Mouse (Mus musculus) ES-E14 (cell line): ENCODE results near the gene Cx3cr1. TPM values are rescaled to one million over a fixed set of nuclear protein-coding genes. Genes with fewer than 3 reads are reported as not detected.

ENCODE experiments used
- DNase-seq: peaks from one replicate; pipeline ENCODE4 v3.0.0-alpha.2; 2013; ENCODE audit warnings: low read depth, low spot score
- H3K27ac ChIP-seq: 2 replicates; pipeline ENCODE4 v1.5.1; 2012; ENCODE audit warnings: low read depth, mild to moderate bottlenecking, low read length, moderate library complexity, mixed read lengths; ENCODE audit not compliant: poor library complexity, insufficient read depth, severe bottlenecking
- H3K36me3 ChIP-seq: 2 replicates; pipeline ENCODE4 v1.6.1; 2012; ENCODE audit warnings: mild to moderate bottlenecking, low read length, moderate library complexity, mixed read lengths; ENCODE audit not compliant: control insufficient read depth, poor library complexity, insufficient read depth, severe bottlenecking
- H3K4me1 ChIP-seq, 2 experiments: fragments of 150-350 bp in 1 of 2; sonication (generic) in 1 of 2; 2 replicates each; pipeline ENCODE4 v1.6.1; 2012; ENCODE audit warnings: low read length in 2 of 2, mild to moderate bottlenecking in 1 of 2, mixed read lengths in 1 of 2; ENCODE audit not compliant: control insufficient read depth in 2 of 2, insufficient read depth in 2 of 2, poor library complexity in 1 of 2
- H3K4me3 ChIP-seq, 2 experiments: fragments of 150-350 bp in 1 of 2; sonication (generic) in 1 of 2; 2 replicates each; pipeline ENCODE4 v1.5.1; 2012; ENCODE audit warnings: low read length in 2 of 2, low read depth in 1 of 2, mild to moderate bottlenecking in 1 of 2, mixed read lengths in 1 of 2; ENCODE audit not compliant: insufficient read depth in 1 of 2, poor library complexity in 1 of 2, severe bottlenecking in 1 of 2
- H3K9ac ChIP-seq: 2 replicates; pipeline ENCODE4 v1.6.1; 2012; ENCODE audit warnings: low read depth, mild to moderate bottlenecking, low read length, mixed read lengths; ENCODE audit not compliant: poor library complexity, insufficient read depth, severe bottlenecking
- H3K9me3 ChIP-seq: fragments of 150-350 bp; sonication (generic); 2 replicates; pipeline ENCODE4 v1.6.1; 2012; ENCODE audit warnings: low read depth, mild to moderate bottlenecking, low read length; ENCODE audit not compliant: control insufficient read depth, insufficient read depth
- CHD2 ChIP-seq: IDR thresholded peaks from 2 replicates; pipeline ENCODE4 v1.6.1; 2014; ENCODE audit warnings: mild to moderate bottlenecking, low read depth, low read length, inconsistent platforms
- HCFC1 ChIP-seq: IDR thresholded peaks from 2 replicates; pipeline ENCODE4 v1.6.1; 2012; ENCODE audit warnings: low read length, inconsistent platforms, borderline replicate concordance; ENCODE audit not compliant: insufficient read depth
- MAFK ChIP-seq: IDR thresholded peaks from 2 replicates; pipeline ENCODE4 v1.6.1; 2014; ENCODE audit warnings: mild to moderate bottlenecking, low read depth, low read length, inconsistent platforms; ENCODE audit not compliant: insufficient read depth
- ZC3H11A ChIP-seq: IDR thresholded peaks from 2 replicates; pipeline ENCODE4 v1.6.1; 2012; ENCODE audit warnings: low read depth, mild to moderate bottlenecking, inconsistent platforms, low read length, borderline replicate concordance
- ZNF384 ChIP-seq: IDR thresholded peaks from 2 replicates; pipeline ENCODE4 v1.6.1; 2012; ENCODE audit warnings: low read depth, low read length, inconsistent platforms
- in situ Hi-C, 2 experiments: fragments of 600-800 bp; cut with MboI; formaldehyde crosslinking; loops; one replicate each; pipeline ENCODE4 v1.15.1; 2025; ENCODE audit warnings: low sequenced_read_pairs in 2 of 2, inconsistent platforms in 1 of 2; ENCODE audit not compliant: unreplicated experiment in 2 of 2
- total RNA-seq: library from RNA; depleted of rRNA; stranded (reverse); fragments of 300-350 nt; gene quantifications from 2 replicates; pipeline ENCODE4 v1.2.3, GENCODE M21; 2012; rRNA removed

Cx3cr1 gene
- total RNA-seq = 0.09 TPM in 1 of 2 replicates, not detected in the other

GRCm38 (mm10) chr9:120069779-120070178 lies at the start of gene Cx3cr1:
Gene Cx3cr1 (minus strand): TSS chr9:120069879.
- TF ChIP-seq ZNF384 = no peak
- TF ChIP-seq MAFK = no peak
- TF ChIP-seq ZC3H11A = no peak
- no peak for TF ChIP-seq HCFC1
- Histone ChIP-seq H3K27ac (no peak within 1 kb of the TSS), H3K4me3 (no peak within 1 kb of the TSS), H3K36me3 (no peaks in the 10 kb centered on the region), H3K9me3 (no peaks in the 10 kb centered on the region), H3K9ac (no peak within 1 kb of the TSS), H3K4me1 (0 out of 4 replicates have a peak, but pooled peaks cover 0 to 3% of the 10 kb centered on the region in 2 experiments)
- in situ Hi-C loops = no loop called here
- DNase-seq = no peak

GRCm38 (mm10) chr9:120118212-120118611 lies 48.5 kb upstream of the Cx3cr1 start:
- H3K27ac ChIP-seq = no peak overlapping the region; the same call in 1 of the 2 replicates
- H3K36me3 ChIP-seq = peaks cover 29% of the 10 kb centered on the region
- H3K9me3 ChIP-seq = no peaks in the 10 kb centered on the region
- in situ Hi-C loops = no loop called here
- H3K9ac ChIP-seq = no peak overlapping the region
- TF ChIP-seq ZC3H11A (no peak), ZNF384 (no peak), CHD2 (no peak), MAFK (no peak), HCFC1 (no peak)
- H3K4me3 ChIP-seq = no peak overlapping the region
- H3K4me1 ChIP-seq = peaks cover 3 to 17% of the 10 kb centered on the region in 2 experiments; a peak in 3 of 4 replicates
- no peak for DNase-seq

- Histone ChIP-seq H3K4me3 (no peak overlapping the region), H3K36me3 (peaks cover 24% of the 10 kb centered on the region), H3K9me3 (no peaks in the 10 kb centered on the region), H3K4me1 (peaks cover 3 to 17% of the 10 kb centered on the region in 2 experiments; a peak in 3 of 4 replicates), H3K27ac (no peak overlapping the region; the same call in 1 of the 2 replicates), H3K9ac (0 out of 2 replicates have a peak overlapping the region, but pooled peaks have one; percentile 10)
- in situ Hi-C loops = no loop called here
- TF ChIP-seq ZC3H11A = no peak
- no peak for TF ChIP-seq HCFC1
- TF ChIP-seq MAFK = no peak
- no peak for TF ChIP-seq ZNF384
- DNase-seq = no peak
These were observed 46.5 kb upstream of the Cx3cr1 start for GRCm38 (mm10) chr9:120116184-120116624.

GRCm38 (mm10) chr9:120115580-120115979 lies 45.9 kb upstream of the Cx3cr1 start:
- no peak overlapping the region for H3K9ac ChIP-seq
- DNase-seq = no peak
- H3K36me3 ChIP-seq = peaks cover 22% of the 10 kb centered on the region
- H3K27ac ChIP-seq = no peak overlapping the region
- H3K4me3 ChIP-seq = no peak overlapping the region
- TF ChIP-seq ZC3H11A (no peak), HCFC1 (no peak), MAFK (no peak), CHD2 (no peak)
- in situ Hi-C loops = no loop called here
- H3K9me3 ChIP-seq = no peaks in the 10 kb centered on the region
- peaks cover 3 to 17% of the 10 kb centered on the region in 2 experiments; a peak in 3 of 4 replicates for H3K4me1 ChIP-seq

GRCm38 (mm10) chr9:120114789-120115151 lies 45.1 kb upstream of the Cx3cr1 start:
- Histone ChIP-seq H3K9ac (no peak overlapping the region), H3K9me3 (no peaks in the 10 kb centered on the region), H3K36me3 (peaks cover 19% of the 10 kb centered on the region; the same call in 1 of the 2 replicates), H3K27ac (no peak overlapping the region), H3K4me1 (peaks cover 3 to 17% of the 10 kb centered on the region in 2 experiments; a peak in 3 of 4 replicates), H3K4me3 (no peak overlapping the region)
- TF ChIP-seq ZNF384 = no peak
- TF ChIP-seq ZC3H11A = no peak
- TF ChIP-seq HCFC1 = no peak
- no peak for TF ChIP-seq MAFK
- no peak for TF ChIP-seq CHD2
- DNase-seq = no peak
- in situ Hi-C loops = no loop called here
